Mouse (Mus musculus): ENCODE data around the gene Pus10.

- TF ChIP-seq POLR2A (IDR thresholded peaks at IDR 0.05; ENCODE audit: control insufficient read depth, low read depth, low read length) (no peak), CTCF (IDR thresholded peaks at IDR 0.05; ENCODE audit: control insufficient read depth, insufficient read depth, insufficient replicate concordance, low read depth, low read length) (no peak)
These were observed 56.9 kb downstream of the Pus10 start for GRCm38 (mm10) chr11:23722326-23722725.
